Mouse (Mus musculus): ENCODE data around the gene Tmpo.

The Tmpo gene

GRCm38 (mm10) chr10:91109841-91110240, 71.3 kb downstream of the Tmpo start:
- no peak for DNase-seq (ENCODE audit: low read depth)

DNA sequence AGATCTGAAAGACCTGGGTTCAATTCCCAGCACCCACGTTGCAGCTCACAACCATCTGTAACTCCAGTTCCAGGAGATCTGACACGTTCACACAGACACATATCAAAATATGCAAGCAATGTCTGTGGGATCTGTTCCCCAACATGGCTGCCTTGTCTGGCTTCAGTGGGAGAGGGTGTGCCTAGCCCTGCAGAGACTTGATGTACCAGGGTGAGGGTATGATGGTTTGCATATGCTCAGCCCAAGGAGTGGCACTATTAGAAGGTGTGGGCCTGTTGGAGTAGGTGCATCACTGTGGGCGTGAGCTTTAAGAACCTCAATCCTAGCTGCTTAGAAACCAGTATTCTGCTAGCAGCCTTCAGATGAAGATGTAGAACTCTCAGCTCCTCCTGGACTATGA, 75.1 kb downstream of the Tmpo start:
- no peak for DNase-seq (ENCODE audit: low read depth)

DNA sequence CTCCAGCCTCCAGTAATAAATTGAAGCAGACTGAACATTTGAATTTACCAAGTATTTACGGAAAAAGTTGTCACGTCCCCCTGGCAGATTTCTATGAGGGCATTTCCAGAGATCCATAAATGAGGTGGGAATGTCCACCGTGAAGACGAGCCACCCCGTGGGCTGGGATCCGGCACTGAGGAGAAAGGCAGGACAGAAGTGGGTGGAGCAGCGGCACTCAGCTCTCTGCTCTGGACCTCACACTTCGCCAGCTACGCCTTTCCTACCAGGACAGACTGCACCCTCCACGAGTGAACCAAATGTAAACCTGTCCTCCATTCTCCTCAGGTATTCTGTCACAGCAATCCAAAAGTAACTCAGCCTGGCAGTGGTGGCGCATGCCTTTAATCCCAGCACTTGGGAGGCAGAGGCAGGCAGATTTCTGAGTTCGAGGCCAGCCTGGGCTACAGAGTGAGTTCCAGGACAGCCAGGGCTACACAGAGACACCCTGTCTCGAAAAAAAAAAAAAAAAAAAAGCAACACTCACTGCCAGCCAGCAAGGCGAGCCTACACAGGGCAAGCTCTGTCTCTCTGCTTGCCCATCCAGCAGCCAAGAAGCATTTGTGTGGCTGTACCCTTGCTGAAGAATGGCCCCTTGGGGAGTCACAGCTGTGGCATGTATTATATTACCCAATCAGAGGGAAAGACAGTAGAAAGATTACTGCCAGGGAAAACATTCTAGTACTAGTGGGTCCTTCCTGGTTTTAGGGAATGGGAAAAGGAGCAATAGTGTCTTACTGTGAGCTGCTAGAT, 78.1 kb downstream of the Tmpo start:
- no peak for DNase-seq (ENCODE audit: low read depth)

DNA sequence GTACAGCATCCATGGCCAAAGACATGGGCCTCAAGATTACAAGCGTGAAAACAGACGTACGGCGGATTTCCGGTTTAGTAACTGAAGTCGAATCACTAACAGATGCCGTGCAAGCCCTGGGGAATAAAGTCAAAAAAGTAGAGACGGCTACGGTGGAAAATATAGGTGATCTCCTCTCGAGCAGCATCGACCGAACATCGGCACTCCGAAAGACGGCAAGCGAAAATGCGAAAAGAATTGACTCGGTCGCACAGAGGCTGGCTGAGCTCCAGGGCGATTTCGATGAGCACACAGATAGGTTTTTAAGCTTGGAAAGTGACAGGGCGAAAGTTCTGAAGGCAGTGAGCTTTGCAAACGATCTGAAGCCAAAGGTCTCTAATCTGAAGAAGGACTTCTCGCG, 79.2 kb downstream of the Tmpo start:
- no peak for DNase-seq (ENCODE audit: low read depth)

DNA sequence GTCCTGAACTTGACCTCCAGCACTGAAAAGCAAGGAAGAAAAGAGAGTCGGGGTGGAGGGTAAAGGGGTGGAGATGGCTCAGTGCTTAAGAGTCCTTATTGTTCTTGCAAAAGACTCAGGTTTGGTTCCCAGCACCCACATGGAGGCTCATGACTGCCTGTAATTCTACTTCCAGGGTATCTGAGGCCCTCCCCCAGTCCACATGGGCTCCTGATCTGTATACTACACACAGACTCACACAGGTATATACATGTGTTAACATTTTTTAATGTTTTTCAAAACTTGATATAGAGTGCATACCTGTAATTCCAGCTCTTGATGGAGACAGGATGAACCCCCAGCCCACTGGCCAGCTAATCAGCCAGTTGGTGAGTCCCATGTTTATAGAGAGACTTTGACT, 81.0 kb downstream of the Tmpo start:
- DNase-seq (ENCODE audit: low read depth) = no peak

GRCm38 (mm10) chr10:91098056-91098455, 83.1 kb downstream of the Tmpo start:
- DNase-seq (ENCODE audit: low read depth) = no peak
